Mouse (Mus musculus) heart, embryonic 16.5 days (tissue): ENCODE data around the gene Nkg7. TPM values are rescaled to one million over a fixed set of nuclear protein-coding genes. Genes with fewer than 3 reads are reported as not detected.

Source experiments
- ATAC-seq: fragments of 200-750 bp; cut with Nextera tagmentation; replicated peaks from 2 replicates; pipeline ENCODE4 v1.8.0; 2017; ENCODE audit warnings: moderate number of reproducible peaks; ENCODE audit not compliant: insufficient read depth, low FRiP score; ENCODE audit errors: extremely low read depth
- H3K27ac ChIP-seq: fragments of 300-500 bp; sonication (generic); 2 replicates; pipeline ENCODE4 v1.5.1; 2014; ENCODE audit warnings: mild to moderate bottlenecking, low read length, control low read depth, moderate library complexity
- H3K27me3 ChIP-seq: fragments of 300-500 bp; sonication (generic); 2 replicates; pipeline ENCODE4 v1.6.1; 2014; ENCODE audit warnings: low read length, mixed read lengths; ENCODE audit not compliant: control insufficient read depth, insufficient read depth
- H3K36me3 ChIP-seq: fragments of 300-500 bp; sonication (generic); 2 replicates; pipeline ENCODE4 v1.6.1; 2014; ENCODE audit not compliant: control insufficient read depth, insufficient read depth
- H3K4me1 ChIP-seq: fragments of 300-500 bp; sonication (generic); 2 replicates; pipeline ENCODE4 v1.6.1; 2014; ENCODE audit warnings: low read length, mixed read lengths; ENCODE audit not compliant: control insufficient read depth, insufficient read depth
- H3K4me2 ChIP-seq: fragments of 300-500 bp; sonication (generic); 2 replicates; pipeline ENCODE4 v1.6.1; 2014; ENCODE audit warnings: low read depth, mild to moderate bottlenecking, control low read depth, low read length
- H3K4me3 ChIP-seq: fragments of 300-500 bp; sonication (generic); 2 replicates; pipeline ENCODE4 v1.5.1; 2014; ENCODE audit warnings: mild to moderate bottlenecking, control low read depth, low read length
- H3K9ac ChIP-seq: fragments of 300-500 bp; sonication (generic); 2 replicates; pipeline ENCODE4 v1.6.1; 2014; ENCODE audit warnings: low read length, control low read depth
- H3K9me3 ChIP-seq: fragments of 300-500 bp; sonication (generic); replicated peaks from 2 replicates; pipeline ENCODE4 v1.6.1; 2016; ENCODE audit warnings: low read length; ENCODE audit not compliant: control insufficient read depth
- WGBS: fragments of 180-500 bp; shearing (Covaris S2); extraction: QIAGEN DNeasy Blood & Tissue Kit; methylation state at CpG from one replicate; pipeline ENCODE4 v1.1.7; 2014; 5-methylcytosine and 5-hydroxymethylcytosine counted together
- polyA plus RNA-seq: library from polyadenylated mRNA; unstranded; fragments of >200 nt; fragmentation: Nextera tagmentation; extraction: Ambion mirVana; gene quantifications from 2 replicates; pipeline ENCODE4 v1.2.1, GENCODE M21; 2015

Nkg7 gene
- polyA plus RNA-seq, 1 experiment from 2014 or later: 20.9 TPM

DNA sequence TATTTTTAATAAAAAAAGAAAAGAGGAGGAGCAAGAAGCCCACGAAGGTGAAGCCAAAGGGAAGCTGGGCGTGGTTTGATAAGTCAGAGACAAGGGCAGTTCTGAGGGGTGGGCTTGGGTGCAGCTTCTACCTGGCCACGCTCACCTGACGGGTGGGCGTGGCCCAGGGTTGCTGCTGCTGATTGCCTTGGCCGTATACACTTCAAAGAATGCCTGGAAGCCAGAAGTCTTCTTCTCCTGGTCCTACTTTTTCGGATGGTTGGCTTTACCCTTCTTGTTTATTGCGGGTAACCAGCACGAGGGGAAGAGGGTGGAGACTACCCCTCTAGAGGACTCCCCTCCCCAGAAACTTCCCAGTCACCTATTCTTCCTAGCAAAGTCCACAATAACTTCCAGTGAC lies 5.8 kb downstream of the Nkg7 start:
- H3K27ac ChIP-seq: peak overlapping the region; percentile 100
- peaks cover 18% of the 10 kb centered on the region for H3K4me1 ChIP-seq
- 20% methylated on average over 9 of the region's 9 CpGs for WGBS
- peak overlapping the region; percentile 87 for H3K4me2 ChIP-seq
- H3K36me3 ChIP-seq: peaks cover 2% of the 10 kb centered on the region; the same call in 1 of the 2 replicates
- no peak for ATAC-seq
- peak overlapping the region; percentile 72 for H3K4me3 ChIP-seq
- no peaks in the 10 kb centered on the region for H3K9me3 ChIP-seq
- no peaks in the 10 kb centered on the region for H3K27me3 ChIP-seq
- peak overlapping the region; percentile 78 for H3K9ac ChIP-seq

DNA sequence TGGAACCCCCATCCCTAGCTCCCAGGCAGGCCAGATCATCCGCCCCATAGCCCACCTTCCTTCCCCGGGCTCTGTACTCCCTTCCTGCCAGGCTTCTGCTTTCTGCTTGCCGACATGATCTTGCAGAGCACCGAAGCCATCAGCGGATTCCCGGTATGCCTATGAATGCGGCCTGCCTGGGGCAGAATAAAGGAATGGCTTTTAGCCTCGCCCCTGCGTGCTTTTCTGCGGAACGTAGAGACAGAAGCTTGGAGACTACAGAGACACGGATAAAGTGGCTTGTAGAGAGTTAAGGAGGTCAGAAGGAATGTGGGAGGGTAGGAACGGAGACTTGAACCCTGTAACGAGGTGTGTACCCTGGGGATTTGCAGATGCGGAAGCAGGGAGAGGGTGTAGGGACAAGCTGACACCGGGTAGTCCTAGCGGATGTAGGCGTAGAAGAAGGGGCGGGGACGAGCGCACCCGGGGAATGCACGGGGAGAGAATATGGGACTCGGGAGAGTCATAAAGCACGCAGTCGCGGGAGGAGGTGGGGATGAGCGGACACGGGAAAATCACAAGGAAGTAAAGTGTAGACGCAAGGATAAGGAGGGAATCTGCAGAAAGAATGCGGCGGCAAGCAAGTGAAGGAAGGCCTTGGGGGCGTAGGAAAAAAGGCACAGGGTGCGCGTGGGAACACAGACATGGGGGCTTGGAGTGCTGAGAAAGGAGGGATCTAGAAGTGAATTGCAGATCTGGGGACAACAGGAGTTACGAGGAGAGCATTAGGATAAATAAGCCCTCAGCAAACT lies 6.4 kb downstream of the Nkg7 start:
- H3K4me3 ChIP-seq: peak overlapping the region; percentile 72
- H3K36me3 ChIP-seq: peaks cover 2% of the 10 kb centered on the region; the same call in 1 of the 2 replicates
- no peaks in the 10 kb centered on the region for H3K27me3 ChIP-seq
- H3K4me1 ChIP-seq: peaks cover 24% of the 10 kb centered on the region
- 1% methylated on average over 36 of the region's 36 CpGs for WGBS
- H3K9me3 ChIP-seq: no peaks in the 10 kb centered on the region
- H3K27ac ChIP-seq: peak overlapping the region; percentile 100
- peak overlapping the region; percentile 78 for H3K9ac ChIP-seq
- ATAC-seq: peak; percentile 92
- H3K4me2 ChIP-seq: peak overlapping the region; percentile 87

DNA sequence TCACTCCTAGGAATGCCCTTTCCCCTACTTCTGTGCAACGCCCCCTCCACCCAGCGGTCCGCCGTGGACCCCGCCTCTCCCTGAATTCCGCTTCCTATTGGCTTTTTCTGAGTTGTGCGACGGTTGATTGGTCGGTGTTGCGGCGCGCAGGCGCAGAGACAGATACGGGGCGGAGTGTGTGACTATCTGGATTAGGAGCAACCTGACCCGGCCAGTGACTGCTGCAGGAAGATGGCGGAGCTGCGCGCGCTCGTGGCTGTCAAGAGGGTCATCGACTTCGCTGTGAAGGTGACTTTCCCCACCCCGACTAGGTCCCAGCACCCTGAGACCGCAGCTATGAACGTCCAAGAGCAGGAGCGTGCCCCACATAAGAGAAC lies 7.0 kb downstream of the Nkg7 start, which contains the start of the genes Etfb and Gm45233:
Gene Etfb, plus strand, starts transcription at position 167 of the 377 bp plus-strand sequence.
Gene Gm45233, plus strand, starts transcription at position 212 of the 377 bp plus-strand sequence.
- Histone ChIP-seq H3K9me3 (no peaks in the 10 kb centered on the region), H3K27me3 (no peaks in the 10 kb centered on the region), H3K4me3 (peak within 1 kb of the TSS; percentile 72), H3K9ac (peak within 1 kb of the TSS; percentile 84), H3K36me3 (peaks cover 2% of the 10 kb centered on the region; the same call in 1 of the 2 replicates), H3K4me1 (peaks cover 29% of the 10 kb centered on the region), H3K4me2 (peak within 1 kb of the TSS; percentile 87), H3K27ac (peak within 1 kb of the TSS; percentile 100)
- peak; percentile 97 for ATAC-seq
- under 1% methylated on average over 27 of the region's 27 CpGs for WGBS

DNA sequence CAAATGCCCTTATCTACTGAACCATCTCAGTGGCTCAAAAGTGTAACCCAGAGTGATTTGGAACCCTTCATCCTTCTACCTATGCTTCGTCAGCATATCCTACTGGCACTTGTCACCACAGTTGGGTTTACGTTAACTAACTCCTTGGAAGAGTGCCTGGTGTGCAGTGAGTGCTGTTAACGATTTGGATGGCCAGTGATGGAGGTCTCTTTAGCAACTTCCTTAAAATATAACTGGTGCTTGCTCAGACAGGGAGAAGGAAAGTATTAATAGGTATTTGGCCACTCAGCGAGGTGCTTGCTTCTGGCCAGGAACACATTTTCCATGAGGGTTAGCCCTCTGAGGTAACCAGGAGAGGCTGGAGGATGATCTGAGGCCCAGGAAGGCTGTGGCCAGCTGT lies 10.9 kb downstream of the Nkg7 start:
- peaks cover 16% of the 10 kb centered on the region for H3K36me3 ChIP-seq
- ATAC-seq: no peak
- 57% methylated on average over 4 of the region's 4 CpGs for WGBS
- H3K4me3 ChIP-seq: no peak overlapping the region
- peak overlapping the region; percentile 57 for H3K27ac ChIP-seq
- no peaks in the 10 kb centered on the region for H3K9me3 ChIP-seq
- no peaks in the 10 kb centered on the region for H3K27me3 ChIP-seq
- H3K9ac ChIP-seq: no peak overlapping the region
- 0 out of 2 replicates have a peak overlapping the region, but pooled peaks have one; percentile 18 for H3K4me2 ChIP-seq
- peaks cover 35% of the 10 kb centered on the region for H3K4me1 ChIP-seq

DNA sequence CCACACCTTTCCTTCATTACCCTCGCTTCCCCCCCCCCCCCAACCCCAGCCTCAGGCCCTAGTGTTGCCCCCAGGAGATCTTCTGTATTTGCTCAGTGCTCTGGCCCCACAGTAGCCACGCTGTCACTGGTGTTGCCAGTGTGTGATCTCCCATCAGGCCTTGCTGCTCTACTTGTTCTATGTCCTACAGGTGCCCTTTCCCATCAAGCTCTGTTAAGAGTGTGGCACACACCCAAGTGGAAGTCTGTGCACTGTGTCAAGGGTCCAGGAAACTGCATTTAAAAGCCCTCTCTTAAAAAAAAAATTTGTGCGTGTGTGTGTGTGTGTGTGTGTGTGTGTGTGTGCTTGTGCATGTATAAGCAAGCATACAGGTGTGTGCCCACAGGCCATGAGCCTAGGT lies 11.4 kb downstream of the Nkg7 start:
- peaks cover 20% of the 10 kb centered on the region for H3K36me3 ChIP-seq
- H3K4me3 ChIP-seq: no peak overlapping the region
- ATAC-seq: no peak
- H3K9me3 ChIP-seq: no peaks in the 10 kb centered on the region
- peaks cover 34% of the 10 kb centered on the region for H3K4me1 ChIP-seq
- H3K9ac ChIP-seq: no peak overlapping the region
- 75% methylated on average over 3 of the region's 3 CpGs for WGBS
- no peaks in the 10 kb centered on the region for H3K27me3 ChIP-seq
- 0 out of 2 replicates have a peak overlapping the region, but pooled peaks have one; percentile 13 for H3K4me2 ChIP-seq
- H3K27ac ChIP-seq: peak overlapping the region; percentile 57

DNA sequence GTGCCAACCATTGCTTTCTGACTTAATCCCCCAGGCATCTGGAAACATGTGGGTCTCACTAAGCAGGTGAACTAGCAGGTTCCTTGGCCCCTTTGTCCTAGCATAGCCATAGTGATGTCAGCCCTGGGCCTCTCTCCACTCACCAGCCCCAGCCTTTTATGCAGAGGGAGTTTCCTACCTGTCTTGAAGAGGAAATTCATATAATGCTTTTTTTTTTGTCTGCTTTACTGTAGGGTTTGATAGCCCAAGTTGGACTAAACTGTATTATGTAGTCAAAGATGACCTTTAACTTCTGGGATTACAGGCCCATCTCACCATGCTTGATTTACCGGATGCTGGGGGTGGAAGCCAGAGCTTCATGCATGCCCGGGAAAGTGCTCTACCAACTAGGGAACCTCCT lies 12.9 kb downstream of the Nkg7 start:
- peak overlapping the region; percentile 64 for H3K27ac ChIP-seq
- no peak for ATAC-seq
- no peak overlapping the region for H3K4me2 ChIP-seq
- no peak overlapping the region for H3K4me3 ChIP-seq
- WGBS: 95% methylated on average over 2 of the region's 2 CpGs
- H3K4me1 ChIP-seq: peaks cover 29% of the 10 kb centered on the region
- H3K27me3 ChIP-seq: no peaks in the 10 kb centered on the region
- no peaks in the 10 kb centered on the region for H3K9me3 ChIP-seq
- H3K9ac ChIP-seq: no peak overlapping the region
- H3K36me3 ChIP-seq: peaks cover 34% of the 10 kb centered on the region

DNA sequence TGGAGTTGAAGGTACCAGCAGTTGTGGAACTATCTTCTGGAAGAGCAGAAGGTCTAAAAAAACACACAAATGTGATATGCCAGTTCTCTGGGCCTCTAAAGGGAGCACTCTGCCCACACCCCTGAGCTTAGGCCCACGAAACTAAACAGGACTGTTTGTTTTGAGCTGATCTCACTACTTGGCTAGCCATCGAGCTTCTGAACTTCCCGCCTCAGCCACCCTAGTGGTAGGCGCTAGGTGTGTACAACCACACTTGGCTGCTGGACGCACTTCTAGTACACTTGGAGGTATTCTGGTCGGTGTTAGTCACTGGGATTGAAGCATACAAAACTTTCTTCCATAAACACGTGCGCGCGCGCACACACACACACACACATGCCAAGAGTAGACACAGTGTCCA lies 14.9 kb downstream of the Nkg7 start:
- H3K4me3 ChIP-seq: no peak overlapping the region
- no peak overlapping the region for H3K4me2 ChIP-seq
- peaks cover 49% of the 10 kb centered on the region for H3K36me3 ChIP-seq
- no peak overlapping the region for H3K9ac ChIP-seq
- ATAC-seq: no peak
- peaks cover 26% of the 10 kb centered on the region for H3K4me1 ChIP-seq
- H3K27ac ChIP-seq: no peak overlapping the region
- no peaks in the 10 kb centered on the region for H3K9me3 ChIP-seq
- 95% methylated on average over 11 of the region's 11 CpGs for WGBS
- H3K27me3 ChIP-seq: no peaks in the 10 kb centered on the region

DNA sequence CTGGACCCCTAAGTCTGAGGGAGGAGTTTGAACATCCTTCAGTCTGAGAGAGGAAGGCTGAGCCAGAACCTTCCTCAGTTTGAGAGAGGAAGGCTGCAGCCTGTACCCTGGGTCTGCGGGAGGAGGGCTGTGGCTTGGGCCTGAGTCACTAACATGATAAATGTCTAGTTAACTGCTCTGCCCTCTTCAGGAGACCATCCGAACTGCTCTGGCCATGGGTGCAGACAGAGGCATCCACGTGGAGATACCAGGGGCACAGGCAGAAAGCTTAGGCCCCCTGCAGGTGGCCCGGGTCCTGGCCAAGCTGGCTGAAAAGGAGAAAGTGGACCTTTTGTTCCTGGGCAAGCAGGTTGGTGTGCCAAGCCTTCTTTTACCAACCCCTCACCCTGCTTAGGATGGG lies 15.7 kb downstream of the Nkg7 start:
- H3K36me3 ChIP-seq: peaks cover 56% of the 10 kb centered on the region
- H3K4me1 ChIP-seq: peaks cover 22% of the 10 kb centered on the region
- no peak overlapping the region for H3K4me2 ChIP-seq
- H3K27ac ChIP-seq: no peak overlapping the region
- WGBS: 45% methylated on average over 4 of the region's 4 CpGs
- H3K9me3 ChIP-seq: no peaks in the 10 kb centered on the region
- no peak overlapping the region for H3K4me3 ChIP-seq
- no peak overlapping the region for H3K9ac ChIP-seq
- H3K27me3 ChIP-seq: no peaks in the 10 kb centered on the region
- ATAC-seq: no peak

DNA sequence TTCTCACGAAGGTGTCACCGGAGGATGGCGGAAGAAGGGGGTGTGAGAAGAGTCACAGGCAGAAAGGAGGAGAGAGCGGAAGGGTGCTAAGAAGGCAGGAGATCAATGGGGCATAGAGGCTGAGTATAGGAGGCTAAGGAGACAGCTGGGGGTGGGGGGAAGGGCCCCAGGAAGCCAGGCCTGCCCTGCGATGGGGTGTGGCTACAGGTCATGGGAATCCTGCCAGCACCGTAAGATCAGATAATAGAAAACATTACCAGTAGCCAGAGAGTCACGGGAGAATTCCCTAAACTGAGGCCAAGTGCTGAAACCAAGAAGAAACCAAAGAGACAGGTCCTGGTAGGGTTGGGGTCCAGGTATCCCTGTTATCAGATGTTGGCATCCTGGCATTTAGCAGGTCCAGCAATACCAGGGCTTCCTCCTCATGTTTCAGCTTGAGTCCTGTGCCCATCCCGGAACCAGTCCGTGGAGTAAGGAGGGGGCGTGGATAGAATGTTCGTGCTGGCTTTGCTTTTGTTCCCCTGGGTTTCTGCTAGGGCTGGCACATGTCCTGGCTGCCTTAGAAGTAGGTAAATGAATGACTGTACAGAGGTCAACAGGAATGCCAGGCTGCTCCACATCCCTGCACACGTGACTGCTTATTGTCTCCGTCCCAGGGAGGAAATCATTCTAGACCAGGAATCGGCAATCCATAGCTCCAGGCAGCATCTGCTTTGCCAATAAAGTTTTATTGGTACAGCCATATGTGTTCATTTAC lies 16.9 kb downstream of the Nkg7 start:
- WGBS: 81% methylated on average over 14 of the region's 14 CpGs
- H3K4me3 ChIP-seq: no peak overlapping the region
- no peaks in the 10 kb centered on the region for H3K27me3 ChIP-seq
- no peak overlapping the region for H3K27ac ChIP-seq
- H3K4me1 ChIP-seq: peaks cover 12% of the 10 kb centered on the region
- ATAC-seq: no peak
- no peak overlapping the region for H3K4me2 ChIP-seq
- no peak overlapping the region for H3K9ac ChIP-seq
- peaks cover 58% of the 10 kb centered on the region for H3K36me3 ChIP-seq
- no peaks in the 10 kb centered on the region for H3K9me3 ChIP-seq
